In genomic region chr1:62763779-62764178, GRCm38 (mm10) we compare ENCODE assay signal across 23 mouse cellular contexts.
"Had no signal": no experiment of that assay in that cellular context is flagged by ENCODE, and none has a peak within 500 bp of the region (broad histone marks: within the 10 kb centered on the region; RNA-seq: fewer than 3 reads in every experiment).

No protein-coding gene starts in this region.

- H3K27ac ChIP-seq: kidney, postnatal 0 days; layer of hippocampus, adult 2 months; limb, embryonic 10.5 days; limb, embryonic 13.5 days; liver, embryonic 12.5 days; liver, embryonic 15.5 days; lung, embryonic 15.5 days; midbrain, embryonic 10.5 days; midbrain, embryonic 13.5 days; neural tube, embryonic 13.5 days; stomach, postnatal 0 days had no signal

- H3K27me3 ChIP-seq: liver, embryonic 15.5 days; lung, embryonic 15.5 days; neural tube, embryonic 13.5 days had no signal

- H3K4me1 ChIP-seq: liver, embryonic 15.5 days; midbrain, embryonic 13.5 days; neural tube, embryonic 13.5 days had no signal

- DNase-seq: kidney, adult 18-20 months; kidney, adult 9 months; kidney, postnatal 25 days; layer of hippocampus, adult 9-11 months; liver; lung, adult 18-20 months; lung, postnatal 10 days; lung, postnatal 36 days; retina, postnatal 1 day; thymus, adult 2 months; thymus, postnatal 25 days had no signal

- ATAC-seq: liver, embryonic 12.5 days; midbrain, embryonic 13.5 days had no signal

- H3K4me2 ChIP-seq: limb, embryonic 13.5 days; liver, embryonic 12.5 days; liver, embryonic 15.5 days; lung, embryonic 15.5 days; midbrain, embryonic 13.5 days; neural tube, embryonic 13.5 days had no signal

- H3K36me3 ChIP-seq: liver, embryonic 12.5 days; liver, embryonic 15.5 days had no signal

- H3K9ac ChIP-seq: limb, embryonic 13.5 days; liver, embryonic 12.5 days; liver, embryonic 15.5 days; lung, embryonic 15.5 days; midbrain, embryonic 13.5 days; neural tube, embryonic 13.5 days had no signal

- H3K9me3 ChIP-seq: limb, embryonic 10.5 days; limb, embryonic 13.5 days; liver, embryonic 12.5 days; liver, embryonic 15.5 days; lung, embryonic 15.5 days; megakaryocyte, embryonic 14.5 days; midbrain, embryonic 10.5 days; midbrain, embryonic 13.5 days; neural tube, embryonic 13.5 days had no signal

- H3K4me3 ChIP-seq: layer of hippocampus, adult 2 months; limb, embryonic 10.5 days; limb, embryonic 13.5 days; liver, embryonic 12.5 days; liver, embryonic 15.5 days; lung, embryonic 15.5 days; megakaryocyte, embryonic 14.5 days; midbrain, embryonic 10.5 days; midbrain, embryonic 13.5 days; neural tube, embryonic 13.5 days had no signal
